Mouse (Mus musculus): ENCODE measurements around the gene Prep.
"Not testable (repeated sequence)": the region's sequence is repeated elsewhere in the genome, so short reads cannot be mapped to it uniquely, and the experiment has no call there.

Gene Prep

GRCm38 (mm10) chr10:45116832-45117231 is 49.8 kb downstream of the Prep start:
- DNase-seq (ENCODE audit: low read depth, low spot score) = no peak

GRCm38 (mm10) chr10:45118389-45118788 is 51.4 kb downstream of the Prep start:
- DNase-seq (ENCODE audit: low read depth, low spot score) = no peak

- DNase-seq (ENCODE audit: low read depth, low spot score) = no peak
Measured at GRCm38 (mm10) chr10:45121637-45122036, 54.6 kb downstream of the Prep start.

GRCm38 (mm10) chr10:45122476-45122875 is 55.5 kb downstream of the Prep start:
- no peak for DNase-seq (ENCODE audit: low read depth, low spot score)

- no peak for DNase-seq (ENCODE audit: low read depth, low spot score)
Measured at GRCm38 (mm10) chr10:45123011-45123410, 56.0 kb downstream of the Prep start.

- DNase-seq (ENCODE audit: low read depth, low spot score) = no peak
Measured at GRCm38 (mm10) chr10:45129105-45129504, 62.1 kb downstream of the Prep start.

- no peak for DNase-seq (ENCODE audit: low read depth, low spot score)
Measured at GRCm38 (mm10) chr10:45130004-45130403, 63.0 kb downstream of the Prep start.

GRCm38 (mm10) chr10:45132371-45132770 is 65.4 kb downstream of the Prep start:
- no peak for DNase-seq (ENCODE audit: low read depth, low spot score)

- DNase-seq (ENCODE audit: low read depth, low spot score) = no peak
Measured at GRCm38 (mm10) chr10:45136806-45137205, 69.8 kb downstream of the Prep start.

- DNase-seq (ENCODE audit: low read depth, low spot score) = no peak
Measured at GRCm38 (mm10) chr10:45139910-45140309, 72.9 kb downstream of the Prep start.

GRCm38 (mm10) chr10:45140474-45141212 is 73.6 kb downstream of the Prep start:
- DNase-seq (ENCODE audit: low read depth, low spot score) = no peak

GRCm38 (mm10) chr10:45142359-45142758 is 75.4 kb downstream of the Prep start:
- DNase-seq (ENCODE audit: low read depth, low spot score) = no peak

GRCm38 (mm10) chr10:45144038-45144817 is 77.2 kb downstream of the Prep start:
- no peak for DNase-seq (ENCODE audit: low read depth, low spot score)

- no peak for DNase-seq (ENCODE audit: low read depth, low spot score)
Measured at GRCm38 (mm10) chr10:45146821-45147220, 79.8 kb downstream of the Prep start.

- DNase-seq (ENCODE audit: low read depth, low spot score) = no peak
Measured at GRCm38 (mm10) chr10:45151137-45151536, 84.1 kb downstream of the Prep start.

GRCm38 (mm10) chr10:45151771-45152692 is 85.0 kb downstream of the Prep start:
- DNase-seq (ENCODE audit: low read depth, low spot score) = no peak

GRCm38 (mm10) chr10:45154557-45155060 is 87.6 kb downstream of the Prep start:
- peak; percentile 6 for DNase-seq (ENCODE audit: low read depth, low spot score)

GRCm38 (mm10) chr10:45165851-45166250 is 98.8 kb downstream of the Prep start:
- DNase-seq (ENCODE audit: low read depth, low spot score) = no peak

- DNase-seq (ENCODE audit: low read depth, low spot score) = no peak
Measured at GRCm38 (mm10) chr10:45173927-45174326, 106.9 kb downstream of the Prep start.

GRCm38 (mm10) chr10:45174345-45174744 is 107.3 kb downstream of the Prep start:
- DNase-seq (ENCODE audit: low read depth, low spot score) = no peak

GRCm38 (mm10) chr10:45177798-45178197 is 110.8 kb downstream of the Prep start, which contains the start of gene Popdc3:
Gene Popdc3 (plus strand): TSS chr10:45178098.
- not testable (repeated sequence) for DNase-seq (ENCODE audit: low read depth, low spot score)

Measured in skeletal muscle tissue, adult 2 months (tissue).